Mouse (Mus musculus) embryonic facial prominence, embryonic 15.5 days (tissue): ENCODE measurements around the gene Zfp663. TPM values are rescaled to one million over a fixed set of nuclear protein-coding genes. Genes with fewer than 3 reads are reported as not detected.

Experiments used
- ATAC-seq: fragments of 200-750 bp; cut with Nextera tagmentation; 2 replicates; pipeline ENCODE4 v1.8.0; 2017; ENCODE audit warnings: low read depth, moderate TSS enrichment; ENCODE audit not compliant: insufficient number of reproducible peaks, low FRiP score, low TSS enrichment
- H3K27ac ChIP-seq: fragments of 300-500 bp; sonication (generic); replicated peaks from 2 replicates; pipeline ENCODE4 v1.5.1; 2015; ENCODE audit warnings: mild to moderate bottlenecking, inconsistent platforms
- H3K27me3 ChIP-seq: fragments of 300-500 bp; sonication (generic); 2 replicates; pipeline ENCODE4 v1.6.1; 2015; ENCODE audit warnings: inconsistent platforms
- H3K36me3 ChIP-seq: fragments of 300-500 bp; sonication (generic); 2 replicates; pipeline ENCODE4 v1.6.1; 2015; ENCODE audit warnings: mild to moderate bottlenecking, inconsistent platforms
- H3K4me1 ChIP-seq: fragments of 300-500 bp; sonication (generic); 2 replicates; pipeline ENCODE4 v1.6.1; 2015; ENCODE audit warnings: inconsistent platforms
- H3K4me2 ChIP-seq: fragments of 300-500 bp; sonication (generic); replicated peaks from 2 replicates; pipeline ENCODE4 v1.6.1; 2015; ENCODE audit warnings: mild to moderate bottlenecking, inconsistent platforms
- H3K4me3 ChIP-seq: fragments of 300-500 bp; sonication (generic); replicated peaks from 2 replicates; pipeline ENCODE4 v1.5.1; 2015; ENCODE audit warnings: mild to moderate bottlenecking, inconsistent platforms
- H3K9ac ChIP-seq: fragments of 300-500 bp; sonication (generic); 2 replicates; pipeline ENCODE4 v1.6.1; 2015; ENCODE audit warnings: inconsistent platforms
- H3K9me3 ChIP-seq: fragments of 300-500 bp; sonication (generic); replicated peaks from 2 replicates; pipeline ENCODE4 v1.6.1; 2016; ENCODE audit warnings: inconsistent platforms
- WGBS: fragments of 180-500 bp; shearing (Covaris S2); methylation state at CpG from one replicate; pipeline ENCODE4 v1.1.7; 2015; 5-methylcytosine and 5-hydroxymethylcytosine counted together
- polyA plus RNA-seq: library from polyadenylated mRNA; unstranded; fragments of >200 nt; fragmentation: Nextera tagmentation; extraction: Ambion mirVana; gene quantifications from 2 replicates; pipeline ENCODE4 v1.2.1, GENCODE M21; 2015

Gene Zfp663
- polyA plus RNA-seq, 1 experiment from 2014 or later = 0.27 TPM

DNA sequence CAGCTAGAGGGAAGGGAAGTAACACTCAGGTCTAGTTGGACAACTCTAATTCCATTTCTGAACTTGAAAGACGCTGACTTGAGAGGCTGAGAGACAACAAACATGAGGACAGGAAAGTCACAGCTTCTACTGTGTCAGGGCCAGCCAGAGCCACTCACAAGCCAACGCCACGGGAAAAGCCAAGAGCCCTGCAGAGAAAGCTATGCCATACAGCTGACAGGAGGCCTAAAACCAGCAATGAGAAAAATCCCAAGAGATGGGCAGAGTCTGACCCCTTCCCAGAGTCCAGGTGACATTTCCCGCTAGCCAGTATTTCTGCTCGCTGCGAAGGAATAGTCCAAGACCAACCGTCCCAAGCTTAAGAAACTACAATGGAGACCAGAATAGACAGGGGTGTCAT is 49.6 kb downstream of the Zfp663 start:
- Histone ChIP-seq H3K36me3 (peaks cover 23% of the 10 kb centered on the region), H3K4me1 (peaks cover 61% of the 10 kb centered on the region), H3K27ac (no peak overlapping the region), H3K9ac (no peak overlapping the region), H3K4me2 (no peak overlapping the region), H3K27me3 (no peaks in the 10 kb centered on the region), H3K4me3 (no peak overlapping the region), H3K9me3 (no peaks in the 10 kb centered on the region)
- ATAC-seq = no peak
- 82% methylated on average over 7 of the region's 7 CpGs for WGBS

DNA sequence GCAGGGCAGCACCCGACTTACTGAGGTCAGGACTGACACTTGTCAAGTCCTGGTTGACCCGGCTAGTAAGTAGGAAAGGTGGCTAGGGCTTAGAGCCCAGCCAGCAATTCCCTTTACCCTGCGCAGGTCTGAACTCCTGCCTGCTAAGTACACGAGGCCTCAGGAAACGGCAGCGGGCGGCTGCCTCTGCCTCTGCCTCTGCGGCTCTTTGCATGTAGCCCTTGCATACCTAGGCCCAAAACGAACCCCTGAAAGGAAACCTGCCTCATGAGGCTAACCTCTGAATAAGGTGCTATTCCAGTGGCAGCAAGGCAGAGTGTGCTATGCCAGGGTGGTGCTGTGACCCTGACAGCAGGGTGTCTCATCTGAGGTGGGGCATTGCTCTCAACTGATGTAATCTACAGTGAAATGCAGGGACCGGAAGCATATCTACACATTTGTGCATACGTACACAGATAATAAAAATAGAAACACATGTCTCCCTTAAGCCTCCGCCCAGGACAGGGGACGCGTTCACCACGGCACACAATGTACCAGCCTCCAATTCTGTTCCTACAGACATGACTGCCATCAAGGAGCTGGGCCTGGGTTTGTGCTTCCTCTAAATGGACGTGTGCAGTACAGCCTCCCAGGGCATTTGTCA is 50.8 kb downstream of the Zfp663 start:
- 35% methylated on average over 16 of the region's 16 CpGs for whole genome bisulfite sequencing
- peak overlapping the region; percentile 29 for H3K27ac ChIP-seq
- no peak overlapping the region for H3K4me2 ChIP-seq
- H3K4me1 ChIP-seq = peaks cover 53% of the 10 kb centered on the region
- H3K36me3 ChIP-seq = peaks cover 35% of the 10 kb centered on the region
- no peaks in the 10 kb centered on the region for H3K27me3 ChIP-seq
- no peaks in the 10 kb centered on the region for H3K9me3 ChIP-seq
- no peak overlapping the region for H3K9ac ChIP-seq
- ATAC-seq = no peak
- H3K4me3 ChIP-seq = no peak overlapping the region

DNA sequence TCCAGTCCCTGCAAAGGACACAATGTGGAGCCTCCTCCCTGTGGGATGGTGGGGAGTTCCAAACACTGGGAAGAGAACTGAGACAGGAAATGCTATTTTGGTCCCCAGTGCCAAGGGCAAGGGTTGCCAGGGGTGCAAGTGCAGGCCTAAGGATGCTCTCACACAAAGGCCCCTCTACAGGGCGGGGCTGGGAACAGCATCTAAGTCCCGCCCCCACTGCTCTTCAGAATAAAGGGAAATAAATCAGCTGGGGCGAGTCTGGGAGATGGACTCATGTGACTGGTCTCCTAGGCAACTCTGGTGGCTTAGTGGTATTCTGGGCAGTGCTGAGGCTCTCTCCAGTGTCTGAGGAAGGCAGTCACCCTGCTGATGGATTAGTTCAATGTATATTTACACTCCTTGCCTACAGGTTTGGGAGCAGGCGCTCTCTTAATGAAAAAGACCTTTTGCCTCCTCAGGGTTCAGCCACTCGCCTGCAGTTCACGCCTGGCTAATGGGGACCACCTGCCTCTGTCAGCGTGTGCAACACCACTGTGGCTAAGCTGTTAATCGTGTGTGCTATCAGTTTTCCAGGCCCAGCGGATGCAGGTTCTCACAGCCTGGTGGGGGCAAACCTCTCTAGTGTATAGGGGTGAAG is 51.6 kb downstream of the Zfp663 start:
- peak; percentile 60; the same call in 1 of the 2 replicates for ATAC-seq
- Histone ChIP-seq H3K4me2 (no peak overlapping the region), H3K36me3 (peaks cover 42% of the 10 kb centered on the region), H3K27me3 (no peaks in the 10 kb centered on the region), H3K4me3 (no peak overlapping the region), H3K9ac (no peak overlapping the region), H3K9me3 (no peaks in the 10 kb centered on the region), H3K27ac (peak overlapping the region; percentile 29; the same call in 1 of the 2 replicates), H3K4me1 (peaks cover 48% of the 10 kb centered on the region)
- WGBS = 25% methylated on average over 9 of the region's 9 CpGs

DNA sequence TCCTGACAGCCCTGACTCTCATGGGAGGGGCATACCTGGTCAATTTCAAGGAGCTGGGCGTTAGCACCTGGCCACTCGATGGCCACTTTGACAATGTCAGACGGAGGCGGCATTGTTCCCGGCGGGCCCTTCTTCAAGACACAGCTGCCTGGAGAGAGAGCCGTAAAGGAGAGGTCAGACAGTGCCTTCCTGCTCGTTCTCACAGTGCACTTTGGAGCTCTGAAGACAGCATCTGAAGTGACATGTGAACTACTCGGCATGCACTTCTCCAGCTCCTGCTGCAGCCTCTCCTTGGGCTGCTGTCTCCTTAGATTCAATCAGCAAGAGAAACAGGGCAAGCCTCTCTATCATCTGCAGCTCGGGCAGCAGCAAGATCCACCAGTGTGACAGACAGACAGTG is 52.3 kb downstream of the Zfp663 start:
- Histone ChIP-seq H3K4me3 (no peak overlapping the region), H3K27ac (no peak overlapping the region), H3K9me3 (no peaks in the 10 kb centered on the region), H3K4me1 (peaks cover 45% of the 10 kb centered on the region), H3K9ac (no peak overlapping the region), H3K36me3 (peaks cover 48% of the 10 kb centered on the region), H3K27me3 (no peaks in the 10 kb centered on the region), H3K4me2 (no peak overlapping the region)
- WGBS = 71% methylated on average over 10 of the region's 10 CpGs
- ATAC-seq = no peak

DNA sequence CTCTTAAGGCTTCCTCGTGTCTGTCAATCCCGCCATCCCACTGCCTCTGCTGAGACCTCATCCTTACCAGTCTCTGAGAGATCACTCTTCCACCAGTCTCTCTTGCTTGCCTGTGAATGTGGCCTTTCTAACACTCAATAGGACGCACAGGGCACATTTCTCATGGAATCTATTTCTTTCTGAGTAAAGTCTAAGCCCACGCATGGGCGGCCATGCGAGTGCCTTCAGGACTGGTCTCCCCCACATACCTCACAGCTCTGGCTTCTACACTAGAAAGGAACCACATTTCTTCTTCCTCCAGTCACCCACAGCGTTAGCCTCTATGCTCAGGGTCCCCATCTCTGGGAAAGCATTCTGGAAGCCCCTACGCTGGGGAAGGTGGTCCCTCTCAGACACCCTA is 54.3 kb downstream of the Zfp663 start:
- Histone ChIP-seq H3K9me3 (no peaks in the 10 kb centered on the region), H3K27me3 (no peaks in the 10 kb centered on the region), H3K4me3 (no peak overlapping the region), H3K4me1 (peaks cover 37% of the 10 kb centered on the region), H3K4me2 (no peak overlapping the region), H3K27ac (no peak overlapping the region), H3K36me3 (peaks cover 68% of the 10 kb centered on the region), H3K9ac (no peak overlapping the region)
- ATAC-seq = no peak
- WGBS = 91% methylated on average over 8 of the region's 8 CpGs

DNA sequence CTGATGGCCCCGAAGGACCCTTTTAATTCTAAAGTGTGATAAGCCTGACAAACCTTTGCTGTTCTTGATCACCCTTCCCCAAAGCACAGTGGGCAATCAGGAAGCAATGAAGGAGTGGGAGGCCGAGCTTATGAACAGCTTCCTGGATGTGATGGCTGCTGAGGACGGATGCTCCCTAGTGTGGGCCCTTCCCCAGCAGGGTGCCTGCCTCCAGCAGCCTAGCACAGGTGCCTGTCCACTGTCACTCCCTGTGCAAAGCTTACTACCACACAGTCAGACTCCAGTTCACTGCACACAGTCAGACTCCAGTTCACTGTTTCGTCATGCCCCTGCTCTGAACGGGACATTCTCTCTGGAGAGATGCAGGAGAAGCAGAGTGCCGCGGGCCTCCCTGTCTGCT is 56.1 kb downstream of the Zfp663 start:
- Histone ChIP-seq H3K4me3 (no peak overlapping the region), H3K27ac (no peak overlapping the region), H3K36me3 (peaks cover 81% of the 10 kb centered on the region), H3K9me3 (no peaks in the 10 kb centered on the region), H3K27me3 (no peaks in the 10 kb centered on the region), H3K4me2 (no peak overlapping the region), H3K9ac (no peak overlapping the region), H3K4me1 (peaks cover 19% of the 10 kb centered on the region)
- ATAC-seq = no peak
- WGBS = 58% methylated on average over 7 of the region's 7 CpGs

DNA sequence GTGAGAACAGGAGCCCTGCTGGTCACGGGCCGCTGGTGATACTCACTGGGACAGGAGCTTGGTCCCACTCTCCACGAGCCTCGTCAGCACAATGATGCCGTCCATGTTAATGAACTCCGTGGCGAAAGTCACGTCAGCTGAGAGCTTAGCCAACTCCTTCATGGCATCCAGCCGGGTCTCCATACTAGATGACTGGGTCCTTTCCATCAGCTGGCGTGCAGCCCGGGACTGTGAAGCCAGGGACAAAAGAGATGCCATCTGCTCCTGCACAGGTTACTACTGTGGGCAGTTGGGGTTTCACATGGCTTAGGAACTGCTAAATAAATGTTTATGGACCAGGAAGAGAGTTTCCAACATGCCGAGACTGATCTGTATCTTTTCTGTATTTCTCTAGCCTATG is 57.0 kb downstream of the Zfp663 start:
- WGBS = 74% methylated on average over 12 of the region's 12 CpGs
- Histone ChIP-seq H3K4me3 (no peak overlapping the region), H3K4me2 (no peak overlapping the region), H3K27ac (no peak overlapping the region), H3K36me3 (peaks cover 86% of the 10 kb centered on the region), H3K9ac (no peak overlapping the region), H3K9me3 (no peaks in the 10 kb centered on the region), H3K27me3 (no peaks in the 10 kb centered on the region), H3K4me1 (peaks cover 11% of the 10 kb centered on the region)
- ATAC-seq = no peak

DNA sequence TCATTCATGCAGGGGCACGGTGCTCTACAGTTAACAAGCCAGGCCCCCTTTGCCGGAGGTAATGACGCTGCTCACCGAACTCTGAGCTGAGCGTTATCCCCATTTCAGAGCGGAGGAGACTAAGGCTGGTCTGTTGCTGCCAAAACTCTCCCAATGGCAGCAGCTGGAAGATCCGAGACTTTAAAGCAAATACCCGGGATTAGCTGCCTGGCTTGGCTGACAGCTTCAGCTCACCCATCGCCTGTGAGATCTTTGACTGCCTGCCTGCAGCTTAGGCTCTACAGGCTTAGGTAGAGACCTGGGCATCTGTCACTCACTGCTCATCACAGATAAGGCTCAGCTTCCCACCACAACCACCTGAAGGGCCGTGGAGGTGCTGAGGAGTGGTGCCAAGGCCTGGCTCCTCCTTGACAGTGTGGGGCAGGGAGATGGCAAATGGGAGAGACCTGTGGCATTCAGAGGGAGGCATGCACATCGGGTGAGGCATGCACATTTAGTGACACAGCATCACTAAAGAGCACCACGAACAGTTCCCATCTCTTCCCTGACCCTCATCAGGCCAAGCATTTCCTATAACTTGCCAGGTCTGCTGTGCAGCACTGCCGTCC is 57.6 kb downstream of the Zfp663 start:
- WGBS = 42% methylated on average over 13 of the region's 13 CpGs
- H3K9me3 ChIP-seq = no peaks in the 10 kb centered on the region
- H3K27ac ChIP-seq = no peak overlapping the region
- no peak for ATAC-seq
- H3K36me3 ChIP-seq = peaks cover 88% of the 10 kb centered on the region
- H3K4me1 ChIP-seq = 0 out of 2 replicates have a peak, but pooled peaks cover 10% of the 10 kb centered on the region
- H3K9ac ChIP-seq = no peak overlapping the region
- no peak overlapping the region for H3K4me3 ChIP-seq
- no peak overlapping the region for H3K4me2 ChIP-seq
- H3K27me3 ChIP-seq = no peaks in the 10 kb centered on the region

DNA sequence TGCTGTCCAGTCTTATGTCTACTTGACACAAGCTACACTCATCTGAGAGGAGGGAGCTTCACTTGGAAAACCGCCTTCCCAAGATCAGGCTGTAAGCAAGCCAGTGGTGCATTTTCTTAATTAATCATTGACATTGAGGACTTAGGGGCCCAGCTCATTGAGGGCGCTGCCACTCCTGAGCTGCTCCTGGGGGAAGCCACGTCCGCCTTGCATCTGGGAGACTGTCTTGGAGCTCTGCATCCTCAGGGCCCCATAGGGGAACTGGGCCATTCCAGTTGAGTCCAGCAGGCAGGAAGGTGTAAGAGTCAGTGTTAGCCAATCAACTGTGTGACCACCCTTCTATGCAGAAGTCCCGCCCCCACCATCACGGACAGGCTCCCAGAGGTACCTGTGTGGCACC is 60.7 kb downstream of the Zfp663 start:
- Histone ChIP-seq H3K9me3 (no peaks in the 10 kb centered on the region), H3K4me1 (0 out of 2 replicates have a peak, but pooled peaks cover 10% of the 10 kb centered on the region), H3K27me3 (no peaks in the 10 kb centered on the region), H3K36me3 (peaks cover 89% of the 10 kb centered on the region), H3K4me3 (no peak overlapping the region), H3K27ac (no peak overlapping the region), H3K4me2 (no peak overlapping the region), H3K9ac (no peak overlapping the region)
- 94% methylated on average over 6 of the region's 6 CpGs for WGBS
- no peak for ATAC-seq

DNA sequence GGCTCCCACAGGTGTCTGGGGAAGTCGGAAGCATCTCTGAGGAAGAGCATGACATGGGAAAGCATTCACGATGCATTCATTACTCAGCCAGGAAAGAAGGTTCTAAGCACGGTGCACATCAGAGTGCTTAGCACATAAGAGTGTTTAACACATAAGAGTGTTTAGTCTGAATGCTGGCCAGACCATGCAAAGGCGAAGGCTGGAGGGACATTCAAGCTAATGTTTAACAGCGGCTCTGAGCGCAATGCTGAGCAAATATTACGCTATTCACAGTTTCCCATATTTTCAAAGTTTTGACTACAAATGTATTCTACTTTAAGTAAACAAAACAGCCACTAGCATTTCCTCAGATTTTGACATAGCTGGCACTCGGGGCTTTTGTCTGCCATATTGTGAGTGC is 63.1 kb downstream of the Zfp663 start:
- Histone ChIP-seq H3K9me3 (no peaks in the 10 kb centered on the region), H3K9ac (no peak overlapping the region), H3K4me2 (no peak overlapping the region), H3K4me1 (no peaks in the 10 kb centered on the region), H3K27me3 (no peaks in the 10 kb centered on the region), H3K4me3 (no peak overlapping the region), H3K27ac (no peak overlapping the region), H3K36me3 (peaks cover 91% of the 10 kb centered on the region)
- 92% methylated on average over 8 of the region's 8 CpGs for WGBS
- no peak for ATAC-seq

DNA sequence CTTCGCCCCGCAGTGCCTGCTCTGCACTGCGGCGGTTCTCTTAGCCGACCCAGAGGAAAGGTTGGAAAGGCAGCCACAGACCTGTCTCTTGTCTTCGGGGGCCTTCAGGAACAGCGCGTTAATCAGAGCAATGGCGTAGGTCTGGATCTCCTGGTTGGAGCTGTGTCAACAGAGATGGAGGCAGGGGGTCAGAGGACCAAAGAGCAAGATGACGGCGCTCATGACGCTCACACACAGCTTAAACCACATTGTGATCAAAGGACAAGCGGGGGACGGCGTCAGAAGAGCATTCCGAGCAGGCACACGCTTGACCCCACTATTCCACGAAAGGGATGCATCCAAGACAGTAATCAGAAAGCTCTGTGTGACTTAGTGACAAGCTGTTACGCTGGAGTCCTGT is 63.7 kb downstream of the Zfp663 start:
- Histone ChIP-seq H3K4me3 (no peak overlapping the region), H3K9ac (no peak overlapping the region), H3K27ac (no peak overlapping the region), H3K36me3 (peaks cover 91% of the 10 kb centered on the region), H3K4me2 (no peak overlapping the region), H3K27me3 (no peaks in the 10 kb centered on the region), H3K4me1 (no peaks in the 10 kb centered on the region), H3K9me3 (no peaks in the 10 kb centered on the region)
- WGBS = 87% methylated on average over 19 of the region's 19 CpGs
- no peak for ATAC-seq
